Mouse (Mus musculus) bone marrow macrophage, adult 2 months (primary cell): ENCODE results near the gene Atp13a2. TPM values are rescaled to one million over a fixed set of nuclear protein-coding genes. Genes with fewer than 3 reads are reported as not detected.

ENCODE experiments used
- H3K27ac ChIP-seq: 2 replicates; pipeline ENCODE4 v1.5.1; 2012; ENCODE audit warnings: low read depth, low read length; ENCODE audit not compliant: insufficient read depth
- H3K4me1 ChIP-seq: 2 replicates; pipeline ENCODE4 v1.6.1; 2012; ENCODE audit warnings: low read length; ENCODE audit not compliant: control insufficient read depth, insufficient read depth
- H3K4me3 ChIP-seq: 2 replicates; pipeline ENCODE4 v1.5.1; 2012; ENCODE audit warnings: mild to moderate bottlenecking, low read length, moderate library complexity; ENCODE audit not compliant: insufficient read depth
- CTCF ChIP-seq: IDR thresholded peaks from 2 replicates; pipeline ENCODE4 v1.5.1; 2012; ENCODE audit warnings: low read depth, mild to moderate bottlenecking, low read length, moderate library complexity
- POLR2A ChIP-seq: IDR thresholded peaks from 2 replicates; pipeline ENCODE4 v1.6.1; 2012; ENCODE audit warnings: mild to moderate bottlenecking, low read depth, low read length, borderline replicate concordance
- polyA plus RNA-seq: library from polyadenylated mRNA; stranded (reverse); fragments of >200 nt; gene quantifications from 2 replicates; pipeline ENCODE4 v1.2.4, GENCODE M21; 2012; ENCODE audit not compliant: missing spikeins, insufficient read depth, insufficient read length

Atp13a2 gene
- polyA plus RNA-seq, 1 experiment: 230 TPM

DNA sequence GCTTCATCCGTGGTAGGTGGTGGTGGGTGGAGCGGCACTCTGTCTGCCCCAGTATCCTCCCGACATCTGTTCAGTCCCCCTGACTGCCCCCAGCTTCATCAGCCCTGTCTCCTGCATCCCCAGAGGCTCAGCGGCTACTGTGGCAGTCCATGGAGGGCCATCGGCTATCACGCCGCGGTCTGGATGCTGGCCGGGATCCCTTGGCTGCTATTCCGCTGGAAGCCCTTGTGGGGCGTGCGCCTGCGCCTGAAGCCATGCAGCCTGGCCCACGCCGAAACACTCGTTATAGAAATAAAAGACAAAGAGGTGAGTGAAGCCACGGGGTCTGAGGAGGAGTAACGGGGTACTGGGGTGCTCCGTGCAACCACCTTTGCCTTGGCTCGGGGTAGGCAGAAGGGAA is 5.5 kb downstream of the Atp13a2 start:
- peaks cover 16% of the 10 kb centered on the region for H3K4me1 ChIP-seq
- no peak overlapping the region for H3K4me3 ChIP-seq
- no peak overlapping the region for H3K27ac ChIP-seq
- TF ChIP-seq CTCF (no peak), POLR2A (no peak)

DNA sequence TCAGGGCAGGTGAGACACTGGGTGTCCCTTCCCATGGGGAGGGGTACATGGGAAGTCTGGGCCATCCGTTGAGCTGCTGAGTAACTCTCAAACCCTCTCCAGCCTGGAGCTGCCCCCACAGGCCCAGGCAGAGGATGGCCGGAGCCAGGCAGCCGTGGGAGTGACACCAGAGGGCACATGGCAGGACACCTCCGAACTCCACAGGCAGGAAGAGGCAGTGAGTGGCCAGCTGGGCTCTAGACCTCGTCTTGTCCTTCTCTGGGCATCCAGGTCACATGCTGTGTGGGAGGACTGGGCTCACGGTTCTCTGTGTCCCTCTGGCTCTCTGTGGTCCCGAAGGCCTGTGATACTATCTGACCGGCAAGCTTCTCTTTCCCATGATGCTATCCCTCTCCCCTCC is 7.2 kb downstream of the Atp13a2 start:
- TF ChIP-seq POLR2A (no peak), CTCF (no peak)
- no peak overlapping the region for H3K27ac ChIP-seq
- H3K4me1 ChIP-seq: peaks cover 15% of the 10 kb centered on the region
- no peak overlapping the region for H3K4me3 ChIP-seq

DNA sequence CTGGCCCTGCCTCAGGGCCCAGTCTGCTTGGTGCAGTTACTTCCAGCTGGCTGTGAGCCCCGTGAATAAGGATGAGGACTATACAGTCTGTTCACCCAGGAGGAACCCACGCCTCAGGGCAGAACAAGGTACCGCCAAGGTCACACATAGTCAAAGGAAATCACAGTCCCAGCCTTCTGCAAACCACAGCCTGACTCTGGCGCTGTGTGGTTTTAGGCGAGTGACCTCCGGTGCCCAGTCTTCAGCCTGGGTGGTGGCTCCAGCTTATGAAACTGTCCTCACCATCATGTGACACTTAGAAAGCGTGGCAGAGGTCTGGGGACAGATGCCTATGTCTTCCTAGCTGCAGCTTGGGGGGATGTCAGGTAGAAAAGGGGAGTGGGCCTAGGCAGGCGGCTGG is 9.1 kb downstream of the Atp13a2 start:
- TF ChIP-seq POLR2A: no peak
- H3K27ac ChIP-seq: no peak overlapping the region
- no peaks in the 10 kb centered on the region for H3K4me1 ChIP-seq
- H3K4me3 ChIP-seq: no peak overlapping the region

DNA sequence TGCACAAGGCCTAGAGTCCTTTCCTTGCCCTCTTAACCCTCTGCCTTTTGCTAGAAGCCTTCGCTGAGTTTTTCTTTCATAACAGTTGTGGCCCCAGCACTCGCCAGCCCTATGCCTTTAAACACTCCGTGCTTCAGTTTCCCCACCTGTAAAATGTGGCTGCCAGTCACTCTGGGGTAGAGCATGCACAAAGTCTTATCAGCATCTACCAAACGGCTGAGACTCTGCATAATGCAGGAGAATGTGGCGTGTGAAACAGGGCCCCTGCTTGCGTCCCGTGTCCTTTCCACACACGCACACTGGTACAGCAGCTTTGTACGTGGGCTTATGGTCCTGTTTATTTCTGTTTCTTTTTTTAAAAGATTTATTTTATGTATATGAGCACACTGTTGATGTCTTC is 10.1 kb downstream of the Atp13a2 start:
- H3K4me3 ChIP-seq: no peak overlapping the region
- no peaks in the 10 kb centered on the region for H3K4me1 ChIP-seq
- no peak for TF ChIP-seq CTCF
- TF ChIP-seq POLR2A: no peak
- no peak overlapping the region for H3K27ac ChIP-seq

DNA sequence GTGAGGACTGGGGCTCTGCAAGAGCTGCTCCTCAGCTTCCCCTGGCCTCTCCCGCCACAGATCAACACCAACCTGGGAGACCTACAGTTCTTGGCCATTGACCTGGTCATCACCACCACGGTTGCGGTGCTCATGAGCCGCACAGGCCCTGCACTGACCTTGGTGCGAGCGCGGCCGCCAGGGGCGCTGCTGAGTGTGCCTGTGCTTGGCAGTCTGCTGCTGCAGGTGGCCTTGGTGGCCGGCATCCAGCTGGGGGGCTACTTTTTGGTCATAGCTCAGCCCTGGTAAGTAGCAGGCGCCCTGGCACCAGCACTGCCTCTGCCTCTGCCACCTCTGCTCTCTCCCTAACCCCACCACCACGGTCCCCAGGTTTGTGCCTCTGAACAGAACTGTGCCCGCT is 19.3 kb downstream of the Atp13a2 start:
- no peak overlapping the region for H3K27ac ChIP-seq
- H3K4me1 ChIP-seq: no peaks in the 10 kb centered on the region
- H3K4me3 ChIP-seq: no peak overlapping the region
- TF ChIP-seq CTCF (no peak), POLR2A (no peak)

DNA sequence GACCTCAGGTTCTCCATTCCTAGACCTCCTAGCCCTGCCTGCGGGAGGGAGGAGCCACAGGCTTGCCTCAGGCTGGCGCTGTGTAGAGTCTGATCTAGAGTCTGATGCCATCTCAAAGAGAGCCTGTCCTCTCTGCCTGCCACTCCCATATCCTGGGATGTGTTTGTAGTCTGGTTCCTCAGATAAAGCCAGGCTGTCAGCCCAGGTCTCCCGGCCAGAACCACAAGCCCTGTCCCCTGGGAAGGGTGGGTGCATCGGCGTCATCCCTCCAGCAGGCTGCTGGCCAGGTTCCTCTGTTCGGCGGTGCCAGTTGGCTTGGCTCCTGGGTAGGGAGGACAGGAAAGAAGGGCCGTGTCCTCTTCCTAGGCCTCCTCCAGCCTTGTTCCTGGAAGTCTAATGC is 21.4 kb downstream of the Atp13a2 start:
- TF ChIP-seq POLR2A (no peak), CTCF (no peak)
- Histone ChIP-seq H3K4me3 (no peak overlapping the region), H3K27ac (no peak overlapping the region), H3K4me1 (no peaks in the 10 kb centered on the region)

DNA sequence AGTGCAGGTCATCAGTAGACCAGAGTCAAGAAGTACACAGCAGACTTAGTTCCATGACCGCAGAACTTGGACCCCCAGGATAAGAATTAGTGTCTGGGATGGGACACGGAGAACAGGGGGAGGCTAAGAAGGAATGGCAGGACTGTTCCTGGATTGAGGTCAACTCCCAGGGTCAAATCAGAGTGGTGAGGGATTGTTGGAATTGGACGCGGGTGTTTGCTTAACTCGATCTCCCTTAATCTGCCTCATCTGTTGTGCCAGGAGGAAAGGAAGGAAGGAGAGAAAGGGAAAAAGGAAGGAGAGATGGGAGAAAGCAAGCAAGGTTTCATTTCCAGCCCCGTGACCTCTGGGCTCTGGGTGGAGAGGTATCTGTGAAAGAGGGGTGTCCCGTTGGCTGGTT is 23.4 kb downstream of the Atp13a2 start, which contains the start of gene Mfap2:
Gene Mfap2, plus strand, starts transcription at position 301 of the 400 bp plus-strand sequence.
- TF ChIP-seq POLR2A (no peak), CTCF (no peak)
- H3K4me1 ChIP-seq: no peaks in the 10 kb centered on the region
- H3K27ac ChIP-seq: no peak within 1 kb of the TSS
- no peak within 1 kb of the TSS for H3K4me3 ChIP-seq

DNA sequence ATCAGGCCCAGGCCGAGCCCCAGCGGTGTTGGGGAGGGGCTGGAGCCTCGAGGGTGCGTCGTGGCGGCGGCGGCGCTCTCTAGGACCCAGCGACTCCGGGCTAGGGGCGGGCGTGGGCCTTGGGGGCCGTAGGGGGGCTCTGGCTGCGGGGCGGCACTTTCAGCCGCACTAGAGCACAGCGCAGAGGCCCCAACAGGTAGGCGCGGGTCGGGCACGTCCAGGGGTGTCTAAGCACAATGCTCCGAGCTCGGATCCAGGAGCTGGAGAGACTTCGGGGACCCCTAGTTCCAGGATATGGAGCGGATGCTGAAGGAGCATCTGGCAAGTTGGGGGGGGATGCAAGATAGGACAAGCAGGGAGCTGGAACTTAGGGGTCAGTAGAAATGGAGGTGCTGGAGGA is 23.9 kb downstream of the Atp13a2 start:
- H3K4me3 ChIP-seq: no peak overlapping the region
- no peaks in the 10 kb centered on the region for H3K4me1 ChIP-seq
- TF ChIP-seq POLR2A (no peak), CTCF (no peak)
- no peak overlapping the region for H3K27ac ChIP-seq

DNA sequence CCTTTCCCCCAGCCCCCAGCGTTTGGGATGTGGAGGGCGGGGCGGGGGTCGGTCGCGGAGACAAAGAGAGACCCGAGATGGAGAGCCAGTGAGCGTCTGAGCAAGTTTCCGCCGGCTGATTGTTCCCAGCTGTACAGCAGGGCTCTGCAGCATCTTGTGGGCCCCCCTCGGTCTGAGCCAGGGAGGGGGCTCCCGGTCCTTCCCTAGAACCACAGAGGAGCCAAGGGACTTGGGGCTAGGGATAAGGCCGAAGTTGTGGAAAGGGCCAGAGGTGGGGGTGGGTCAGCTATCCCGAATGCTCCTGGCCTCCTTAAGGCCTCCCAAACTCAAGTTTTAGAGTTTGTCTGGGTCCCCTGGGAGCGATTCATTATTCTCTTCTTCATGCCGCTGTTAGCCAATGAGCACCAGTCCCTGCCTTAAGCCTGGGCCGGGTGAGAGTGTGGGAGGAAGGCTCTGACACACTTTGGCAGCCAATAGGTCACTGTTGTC is 24.3 kb downstream of the Atp13a2 start:
- H3K4me3 ChIP-seq: no peak overlapping the region
- TF ChIP-seq CTCF: no peak
- no peak for TF ChIP-seq POLR2A

DNA sequence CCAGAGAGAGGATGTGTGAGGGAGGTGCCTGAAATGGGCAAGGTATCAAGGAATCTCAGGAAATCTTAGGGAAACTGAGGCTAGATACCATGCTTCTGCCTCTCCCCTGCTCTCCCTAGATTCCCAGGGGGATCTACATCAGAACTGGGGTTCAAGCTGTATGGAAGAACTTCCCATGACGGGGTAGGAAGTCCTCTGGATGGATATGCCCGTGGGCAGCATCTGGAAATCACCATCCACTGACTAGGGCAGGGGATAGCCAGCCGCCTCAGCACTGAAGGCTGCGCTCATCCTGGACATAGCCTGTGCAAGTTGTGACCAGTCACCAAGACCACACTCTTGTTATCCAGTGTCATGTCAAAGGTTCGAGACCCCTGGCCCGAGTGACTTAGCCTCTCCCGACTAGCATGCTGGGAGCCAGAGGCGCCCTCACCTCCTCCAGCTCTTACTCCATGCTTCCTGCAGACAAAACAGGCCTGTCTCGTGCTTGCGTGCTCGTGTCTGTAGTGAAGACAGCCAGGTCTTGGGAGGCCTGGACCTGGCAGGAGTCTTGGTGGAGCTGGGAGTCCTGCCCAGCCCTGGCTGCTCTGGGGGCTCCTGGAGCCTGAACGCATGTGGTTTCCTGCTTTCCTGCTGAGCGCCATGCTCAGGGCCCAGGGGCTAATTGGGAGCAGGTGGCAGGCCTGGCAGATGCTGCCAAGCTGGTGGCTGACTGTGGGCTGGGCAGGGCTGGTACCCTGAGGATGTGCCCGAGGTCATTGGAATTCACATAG is 25.1 kb downstream of the Atp13a2 start:
- Histone ChIP-seq H3K27ac (no peak overlapping the region), H3K4me3 (no peak overlapping the region), H3K4me1 (peaks cover 8% of the 10 kb centered on the region)
- TF ChIP-seq POLR2A (no peak), CTCF (no peak)

More for the DNA sequence above, 24.3 kb downstream of the Atp13a2 start:
- H3K4me1 ChIP-seq: peaks cover 2% of the 10 kb centered on the region
- no peak overlapping the region for H3K27ac ChIP-seq
